Mouse (Mus musculus): ENCODE results near the gene Dab1. TPM values are rescaled to one million over a fixed set of nuclear protein-coding genes. Genes with fewer than 3 reads are reported as not detected.

Dab1 gene
- polyA plus RNA-seq, 1 experiment from 2014 or later: 20.1 TPM

GRCm38 (mm10) chr4:104218765-104219164 is 599.6 kb downstream of the Dab1 start:
- H3K4me2 ChIP-seq: no peak overlapping the region
- WGBS: 67% methylated on average over 6 of the region's 6 CpGs
- no peak for ATAC-seq (replicated peaks; ENCODE audit: low FRiP score)
- H3K4me1 ChIP-seq: peaks cover 7% of the 10 kb centered on the region; the same call in 1 of the 2 replicates
- no peak overlapping the region for H3K27ac ChIP-seq
- H3K27me3 ChIP-seq: no peaks in the 10 kb centered on the region
- no peak overlapping the region for H3K4me3 ChIP-seq (replicated peaks)
- no peaks in the 10 kb centered on the region for H3K9me3 ChIP-seq (replicated peaks)
- no peaks in the 10 kb centered on the region for H3K36me3 ChIP-seq
- H3K9ac ChIP-seq: no peak overlapping the region

- 24% methylated on average over 3 of the region's 3 CpGs for WGBS
- H3K27ac ChIP-seq: no peak overlapping the region
- H3K36me3 ChIP-seq: no peaks in the 10 kb centered on the region
- H3K4me1 ChIP-seq: peaks cover 7% of the 10 kb centered on the region; the same call in 1 of the 2 replicates
- no peak overlapping the region for H3K4me3 ChIP-seq (replicated peaks)
- no peak overlapping the region for H3K9ac ChIP-seq
- no peak for ATAC-seq (replicated peaks; ENCODE audit: low FRiP score)
- no peaks in the 10 kb centered on the region for H3K9me3 ChIP-seq (replicated peaks)
- H3K4me2 ChIP-seq: no peak overlapping the region
- no peaks in the 10 kb centered on the region for H3K27me3 ChIP-seq
Measured at GRCm38 (mm10) chr4:104220099-104220498, 600.9 kb downstream of the Dab1 start.

GRCm38 (mm10) chr4:104229296-104229695 is 610.1 kb downstream of the Dab1 start:
- Histone ChIP-seq H3K9ac (no peak overlapping the region), H3K36me3 (no peaks in the 10 kb centered on the region), H3K4me1 (no peaks in the 10 kb centered on the region), H3K4me2 (no peak overlapping the region), H3K27ac (no peak overlapping the region), H3K4me3 (replicated peaks) (no peak overlapping the region), H3K9me3 (replicated peaks) (no peaks in the 10 kb centered on the region), H3K27me3 (no peaks in the 10 kb centered on the region)
- no peak for ATAC-seq (replicated peaks; ENCODE audit: low FRiP score)
- 78% methylated on average over 3 of the region's 3 CpGs for WGBS

- H3K9me3 ChIP-seq (replicated peaks): no peaks in the 10 kb centered on the region
- no peak overlapping the region for H3K9ac ChIP-seq
- no peak for ATAC-seq (replicated peaks; ENCODE audit: low FRiP score)
- H3K27ac ChIP-seq: no peak overlapping the region
- H3K36me3 ChIP-seq: no peaks in the 10 kb centered on the region
- 18% methylated on average over 1 of the region's 1 CpGs for WGBS
- no peaks in the 10 kb centered on the region for H3K27me3 ChIP-seq
- no peak overlapping the region for H3K4me2 ChIP-seq
- H3K4me3 ChIP-seq (replicated peaks): no peak overlapping the region
- H3K4me1 ChIP-seq: no peaks in the 10 kb centered on the region
Measured at GRCm38 (mm10) chr4:104246506-104246905, 627.3 kb downstream of the Dab1 start.

GRCm38 (mm10) chr4:104249462-104249861 is 630.3 kb downstream of the Dab1 start:
- no peaks in the 10 kb centered on the region for H3K36me3 ChIP-seq
- H3K27me3 ChIP-seq: no peaks in the 10 kb centered on the region
- no peak overlapping the region for H3K27ac ChIP-seq
- 85% methylated on average over 6 of the region's 6 CpGs for WGBS
- no peak overlapping the region for H3K4me3 ChIP-seq (replicated peaks)
- no peaks in the 10 kb centered on the region for H3K9me3 ChIP-seq (replicated peaks)
- no peak for ATAC-seq (replicated peaks; ENCODE audit: low FRiP score)
- H3K9ac ChIP-seq: no peak overlapping the region
- no peak overlapping the region for H3K4me2 ChIP-seq
- no peaks in the 10 kb centered on the region for H3K4me1 ChIP-seq

- no peak overlapping the region for H3K4me3 ChIP-seq (replicated peaks)
- no peaks in the 10 kb centered on the region for H3K4me1 ChIP-seq
- no peaks in the 10 kb centered on the region for H3K27me3 ChIP-seq
- H3K9me3 ChIP-seq (replicated peaks): no peaks in the 10 kb centered on the region
- H3K9ac ChIP-seq: no peak overlapping the region
- H3K4me2 ChIP-seq: no peak overlapping the region
- H3K27ac ChIP-seq: no peak overlapping the region
- 85% methylated on average over 8 of the region's 8 CpGs for WGBS
- no peak for ATAC-seq (replicated peaks; ENCODE audit: low FRiP score)
- H3K36me3 ChIP-seq: no peaks in the 10 kb centered on the region
Measured at GRCm38 (mm10) chr4:104257776-104258175, 638.6 kb downstream of the Dab1 start.

- no peak for ATAC-seq (replicated peaks; ENCODE audit: low FRiP score)
- WGBS: 86% methylated on average over 6 of the region's 6 CpGs
- H3K9me3 ChIP-seq (replicated peaks): no peaks in the 10 kb centered on the region
- H3K4me2 ChIP-seq: no peak overlapping the region
- no peak overlapping the region for H3K9ac ChIP-seq
- no peaks in the 10 kb centered on the region for H3K4me1 ChIP-seq
- no peaks in the 10 kb centered on the region for H3K27me3 ChIP-seq
- H3K4me3 ChIP-seq (replicated peaks): no peak overlapping the region
- H3K27ac ChIP-seq: no peak overlapping the region
- no peaks in the 10 kb centered on the region for H3K36me3 ChIP-seq
Measured at GRCm38 (mm10) chr4:104269422-104270172, 650.4 kb downstream of the Dab1 start.

GRCm38 (mm10) chr4:104270173-104270557 is 651.0 kb downstream of the Dab1 start:
- WGBS: 74% methylated on average over 5 of the region's 5 CpGs
- Histone ChIP-seq H3K9ac (no peak overlapping the region), H3K36me3 (no peaks in the 10 kb centered on the region), H3K9me3 (replicated peaks) (no peaks in the 10 kb centered on the region), H3K4me2 (no peak overlapping the region), H3K4me1 (no peaks in the 10 kb centered on the region), H3K27ac (no peak overlapping the region), H3K27me3 (no peaks in the 10 kb centered on the region), H3K4me3 (replicated peaks) (no peak overlapping the region)
- ATAC-seq (replicated peaks; ENCODE audit: low FRiP score): no peak

- no peak overlapping the region for H3K4me2 ChIP-seq
- no peak overlapping the region for H3K4me3 ChIP-seq (replicated peaks)
- no peaks in the 10 kb centered on the region for H3K27me3 ChIP-seq
- no peak for ATAC-seq (replicated peaks; ENCODE audit: low FRiP score)
- H3K27ac ChIP-seq: no peak overlapping the region
- no peaks in the 10 kb centered on the region for H3K9me3 ChIP-seq (replicated peaks)
- WGBS: 94% methylated on average over 1 of the region's 1 CpGs
- no peak overlapping the region for H3K9ac ChIP-seq
- no peaks in the 10 kb centered on the region for H3K4me1 ChIP-seq
- H3K36me3 ChIP-seq: no peaks in the 10 kb centered on the region
Measured at GRCm38 (mm10) chr4:104275260-104275659, 656.1 kb downstream of the Dab1 start.

GRCm38 (mm10) chr4:104276916-104277315 is 657.8 kb downstream of the Dab1 start:
- Histone ChIP-seq H3K9me3 (replicated peaks) (no peaks in the 10 kb centered on the region), H3K36me3 (no peaks in the 10 kb centered on the region), H3K9ac (no peak overlapping the region), H3K4me1 (no peaks in the 10 kb centered on the region), H3K27ac (no peak overlapping the region), H3K4me2 (no peak overlapping the region), H3K27me3 (no peaks in the 10 kb centered on the region), H3K4me3 (replicated peaks) (no peak overlapping the region)
- WGBS: 90% methylated on average over 7 of the region's 7 CpGs
- no peak for ATAC-seq (replicated peaks; ENCODE audit: low FRiP score)

- H3K4me3 ChIP-seq (replicated peaks): no peak overlapping the region
- no peaks in the 10 kb centered on the region for H3K36me3 ChIP-seq
- no peaks in the 10 kb centered on the region for H3K27me3 ChIP-seq
- H3K27ac ChIP-seq: no peak overlapping the region
- 69% methylated on average over 3 of the region's 3 CpGs for WGBS
- no peaks in the 10 kb centered on the region for H3K9me3 ChIP-seq (replicated peaks)
- no peak overlapping the region for H3K4me2 ChIP-seq
- H3K9ac ChIP-seq: no peak overlapping the region
- H3K4me1 ChIP-seq: no peaks in the 10 kb centered on the region
- ATAC-seq (replicated peaks; ENCODE audit: low FRiP score): no peak
Measured at GRCm38 (mm10) chr4:104281518-104281917, 662.4 kb downstream of the Dab1 start.

GRCm38 (mm10) chr4:104283906-104284305 is 664.7 kb downstream of the Dab1 start:
- Histone ChIP-seq H3K4me3 (replicated peaks) (no peak overlapping the region), H3K36me3 (no peaks in the 10 kb centered on the region)
- WGBS: 61% methylated on average over 6 of the region's 6 CpGs

GRCm38 (mm10) chr4:104288401-104288800 is 669.2 kb downstream of the Dab1 start:
- H3K9me3 ChIP-seq (replicated peaks): no peaks in the 10 kb centered on the region
- H3K36me3 ChIP-seq: no peaks in the 10 kb centered on the region
- H3K4me2 ChIP-seq: no peak overlapping the region
- H3K27me3 ChIP-seq: no peaks in the 10 kb centered on the region
- no peaks in the 10 kb centered on the region for H3K4me1 ChIP-seq
- WGBS: 79% methylated on average over 3 of the region's 3 CpGs
- no peak overlapping the region for H3K27ac ChIP-seq
- H3K9ac ChIP-seq: no peak overlapping the region
- no peak for ATAC-seq (replicated peaks; ENCODE audit: low FRiP score)
- no peak overlapping the region for H3K4me3 ChIP-seq (replicated peaks)

More at GRCm38 (mm10) chr4:104283906-104284305, 664.7 kb downstream of the Dab1 start:
- no peak for ATAC-seq (replicated peaks; ENCODE audit: low FRiP score)
- H3K27ac ChIP-seq: no peak overlapping the region
- H3K9me3 ChIP-seq (replicated peaks): no peaks in the 10 kb centered on the region
- no peaks in the 10 kb centered on the region for H3K4me1 ChIP-seq
- no peak overlapping the region for H3K9ac ChIP-seq
- no peak overlapping the region for H3K4me2 ChIP-seq
- no peaks in the 10 kb centered on the region for H3K27me3 ChIP-seq

Data from kidney, embryonic 15.5 days (tissue).